Mouse (Mus musculus): ENCODE measurements at regions not wholly inside any gene's neighbourhood (a gene's known extent, or its start where the extent isn't known, plus 50 kb on each side); places are given as distances from the start of the nearest gene placed in this dataset.

- TF ChIP-seq POLR2A (IDR thresholded peaks at IDR 0.05; ENCODE audit: extremely low read depth, insufficient read depth, low read length) (no peak), CTCF (IDR thresholded peaks at IDR 0.05; ENCODE audit: low read depth, low read length) (no peak)
Observed at GRCm38 (mm10) chr15:62328920-62329319, 1406.1 kb upstream of the A1bg start.
